Mouse (Mus musculus) lung, embryonic 14.5 days (tissue): ENCODE results near the gene Rabac1. TPM values are rescaled to one million over a fixed set of nuclear protein-coding genes. Genes with fewer than 3 reads are reported as not detected.

Experiments
- ATAC-seq: fragments of 200-750 bp; cut with Nextera tagmentation; 2 replicates; pipeline ENCODE4 v1.8.0; 2017; ENCODE audit warnings: mild to moderate bottlenecking, moderate TSS enrichment, moderate library complexity; ENCODE audit not compliant: insufficient read depth
- DNase-seq: peaks from one replicate; pipeline ENCODE4 v3.0.0-alpha.2; 2015
- H3K27ac ChIP-seq: fragments of 300-500 bp; sonication (generic); 2 replicates; pipeline ENCODE4 v1.5.1; 2014; ENCODE audit warnings: low read depth, mild to moderate bottlenecking, moderate library complexity
- H3K27me3 ChIP-seq: fragments of 300-500 bp; sonication (generic); 2 replicates; pipeline ENCODE4 v1.6.1; 2014; ENCODE audit warnings: low read length, control low read depth; ENCODE audit not compliant: insufficient read depth
- H3K36me3 ChIP-seq: fragments of 300-500 bp; sonication (generic); 2 replicates; pipeline ENCODE4 v1.6.1; 2014; ENCODE audit warnings: control low read depth; ENCODE audit not compliant: insufficient read depth
- H3K4me1 ChIP-seq: fragments of 300-500 bp; sonication (generic); 2 replicates; pipeline ENCODE4 v1.6.1; 2014; ENCODE audit warnings: antibody characterized with exemption, control low read depth; ENCODE audit not compliant: insufficient read depth
- H3K4me2 ChIP-seq: fragments of 300-500 bp; sonication (generic); 2 replicates; pipeline ENCODE4 v1.6.1; 2014; ENCODE audit warnings: mild to moderate bottlenecking
- H3K4me3 ChIP-seq: fragments of 300-500 bp; sonication (generic); 2 replicates; pipeline ENCODE4 v1.5.1; 2014; ENCODE audit warnings: low read depth, low read length
- H3K9ac ChIP-seq: fragments of 300-500 bp; sonication (generic); 2 replicates; pipeline ENCODE4 v1.6.1; 2014
- H3K9me3 ChIP-seq: fragments of 300-500 bp; sonication (generic); 2 replicates; pipeline ENCODE4 v1.6.1; 2016; ENCODE audit warnings: low read depth, low read length, control low read depth
- CTCF ChIP-seq: IDR thresholded peaks from 2 replicates; pipeline ENCODE4 v1.5.1; 2016; ENCODE audit warnings: antibody characterized with exemption, low read depth
- WGBS: fragments of 180-500 bp; shearing (Covaris S2); extraction: QIAGEN DNeasy Blood & Tissue Kit; methylation state at CpG from one replicate; pipeline ENCODE4 v1.1.7; 2014; 5-methylcytosine and 5-hydroxymethylcytosine counted together
- polyA plus RNA-seq: library from polyadenylated mRNA; unstranded; fragments of >200 nt; fragmentation: Nextera tagmentation; extraction: Ambion mirVana; gene quantifications from 2 replicates; pipeline ENCODE4 v1.2.1, GENCODE M21; 2014

Gene Rabac1
- 130 and 131 TPM in 2 replicates for polyA plus RNA-seq

DNA sequence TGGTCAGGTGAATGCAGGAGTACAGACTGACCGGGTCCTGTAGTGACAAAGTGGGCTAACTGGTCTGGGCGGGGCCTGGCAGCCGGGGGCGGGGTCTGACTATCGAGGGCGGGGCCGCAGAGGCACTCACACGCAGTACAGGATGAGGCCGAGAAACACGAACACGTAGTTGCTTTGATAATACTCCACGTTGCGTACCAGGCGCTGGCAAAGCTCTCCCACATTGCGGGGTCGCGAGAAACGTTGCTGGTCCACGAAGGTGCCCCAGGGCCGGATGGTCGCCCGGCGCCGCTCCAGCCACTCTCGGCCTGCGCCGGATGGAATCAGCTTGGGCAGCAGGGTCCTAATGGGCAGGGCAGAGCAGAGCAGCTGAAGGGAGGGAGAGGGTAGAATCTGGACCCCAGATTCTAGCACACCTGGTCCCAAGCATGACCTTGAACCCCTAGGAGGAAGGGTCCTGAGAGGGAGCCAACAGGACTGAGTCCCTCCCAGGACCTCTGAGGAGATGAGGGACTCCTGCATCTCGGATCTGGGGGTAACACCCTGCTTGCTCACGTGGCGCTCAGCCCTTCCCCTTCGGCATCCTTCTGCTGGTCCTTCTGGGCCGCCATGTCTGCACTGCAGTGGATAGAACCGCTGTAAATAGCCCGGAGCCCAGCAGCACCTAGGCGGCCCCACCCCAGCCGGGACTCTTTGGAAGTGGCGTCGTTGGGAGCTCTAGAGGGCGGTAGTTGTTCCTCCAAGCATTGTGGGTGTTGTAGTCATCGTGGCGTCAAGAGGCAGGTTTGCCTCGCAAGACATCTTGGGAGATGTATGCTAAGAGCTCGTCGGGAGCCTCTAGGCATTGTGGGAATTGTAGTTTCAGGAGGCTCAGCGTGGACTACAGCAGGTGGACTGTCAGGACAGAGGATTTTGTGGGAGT, at the start of gene Rabac1:
Gene Rabac1 (minus strand): TSS at position 783 of the 922 bp plus-strand sequence.
- WGBS, result under 1% methylated on average over 45 of the region's 45 CpGs
- ATAC-seq, result peak; percentile 93

DNA sequence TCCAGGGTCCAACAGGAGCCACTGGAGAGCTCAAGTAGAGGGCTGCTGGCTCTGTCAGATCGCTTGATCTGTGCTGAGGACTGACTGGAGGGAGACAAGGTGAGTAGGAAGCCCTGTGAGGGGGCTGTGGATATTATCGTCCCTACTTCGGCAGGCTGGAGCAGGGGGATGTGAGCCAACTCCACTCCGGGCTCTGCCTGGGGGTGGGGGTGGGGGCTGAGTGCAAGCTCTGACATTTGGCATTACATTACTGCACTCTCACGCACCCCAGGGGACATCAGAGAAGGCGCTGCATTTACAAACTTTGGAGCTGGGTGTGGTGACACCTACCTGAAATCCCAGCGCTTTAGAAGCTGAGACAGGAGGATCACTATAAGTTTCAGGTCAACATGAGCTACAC, 39.0 kb upstream of the Rabac1 start:
- Histone ChIP-seq H3K4me2 (no peak overlapping the region), H3K9me3 (no peaks in the 10 kb centered on the region), H3K4me3 (no peak overlapping the region), H3K36me3 (peaks cover 9% of the 10 kb centered on the region; the same call in 1 of the 2 replicates), H3K4me1 (no peaks in the 10 kb centered on the region), H3K27ac (no peak overlapping the region), H3K9ac (no peak overlapping the region), H3K27me3 (peaks cover 53% of the 10 kb centered on the region)
- no peak for ATAC-seq
- TF ChIP-seq CTCF, result no peak
- no peak for DNase-seq
- WGBS, result 56% methylated on average over 7 of the region's 7 CpGs

More for the DNA sequence above, at the start of gene Rabac1:
- Histone ChIP-seq H3K36me3 (peaks cover 11% of the 10 kb centered on the region; the same call in 1 of the 2 replicates), H3K4me2 (peak within 1 kb of the TSS; percentile 81), H3K4me3 (peak within 1 kb of the TSS; percentile 77), H3K9ac (peak within 1 kb of the TSS; percentile 75), H3K27ac (peak within 1 kb of the TSS; percentile 75), H3K9me3 (no peaks in the 10 kb centered on the region), H3K4me1 (0 out of 2 replicates have a peak, but pooled peaks cover 3% of the 10 kb centered on the region), H3K27me3 (no peaks in the 10 kb centered on the region)
- TF ChIP-seq CTCF, result peak; percentile 52
- DNase-seq, result peak; percentile 96

DNA sequence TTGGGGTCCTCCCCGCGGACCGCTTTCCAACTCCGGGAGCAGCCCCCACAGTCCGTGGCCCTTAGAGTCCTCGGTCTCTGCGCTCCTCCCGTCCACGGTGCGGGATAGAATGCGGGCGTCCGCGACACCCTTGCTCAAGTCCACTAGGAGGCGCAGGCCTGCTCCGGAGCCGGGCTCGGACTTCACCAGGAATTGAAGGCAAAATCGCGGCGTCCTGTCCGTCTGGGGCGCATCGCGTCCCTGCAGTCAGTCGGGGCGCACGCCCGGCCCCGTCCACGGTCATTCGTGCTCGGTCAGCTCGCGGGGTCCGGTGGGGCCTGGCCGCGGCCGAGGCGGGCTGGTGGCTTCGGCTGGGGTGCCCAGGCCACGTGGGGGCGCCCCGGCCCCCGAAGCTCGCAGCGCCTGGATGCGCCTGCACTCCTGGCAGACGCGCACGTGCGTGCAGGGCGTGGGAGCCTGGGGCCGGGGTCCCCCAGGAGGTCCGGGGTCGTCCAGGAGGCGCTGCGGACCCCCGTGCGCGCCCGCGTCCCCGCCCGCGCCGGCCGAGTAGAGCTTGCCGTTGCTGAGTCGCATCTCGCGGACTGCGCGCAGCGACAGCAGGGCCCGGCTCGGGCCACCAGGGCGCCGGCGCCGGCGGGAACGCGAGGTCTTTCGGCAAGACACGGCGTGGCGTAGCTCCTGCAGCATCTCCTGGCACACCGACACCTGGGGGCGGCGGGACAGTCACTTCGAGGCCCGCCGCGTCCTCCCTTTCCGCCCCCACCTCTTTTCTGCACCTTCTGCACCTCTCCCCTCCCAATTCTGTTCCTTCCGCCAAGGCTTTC, 37.7 kb upstream of the Rabac1 start:
- Histone ChIP-seq H3K9me3 (no peaks in the 10 kb centered on the region), H3K27me3 (peaks cover 66% of the 10 kb centered on the region), H3K4me3 (peak overlapping the region; percentile 35), H3K4me1 (no peaks in the 10 kb centered on the region), H3K9ac (no peak overlapping the region), H3K4me2 (peak overlapping the region; percentile 65), H3K27ac (no peak overlapping the region), H3K36me3 (peaks cover 4% of the 10 kb centered on the region; the same call in 1 of the 2 replicates)
- DNase-seq, result peak; percentile 77
- peak; percentile 71 for TF ChIP-seq CTCF
- ATAC-seq, result 0 out of 2 replicates have a peak, but pooled peaks have one; percentile 20
- WGBS, result 2% methylated on average over 88 of the region's 97 CpGs

DNA sequence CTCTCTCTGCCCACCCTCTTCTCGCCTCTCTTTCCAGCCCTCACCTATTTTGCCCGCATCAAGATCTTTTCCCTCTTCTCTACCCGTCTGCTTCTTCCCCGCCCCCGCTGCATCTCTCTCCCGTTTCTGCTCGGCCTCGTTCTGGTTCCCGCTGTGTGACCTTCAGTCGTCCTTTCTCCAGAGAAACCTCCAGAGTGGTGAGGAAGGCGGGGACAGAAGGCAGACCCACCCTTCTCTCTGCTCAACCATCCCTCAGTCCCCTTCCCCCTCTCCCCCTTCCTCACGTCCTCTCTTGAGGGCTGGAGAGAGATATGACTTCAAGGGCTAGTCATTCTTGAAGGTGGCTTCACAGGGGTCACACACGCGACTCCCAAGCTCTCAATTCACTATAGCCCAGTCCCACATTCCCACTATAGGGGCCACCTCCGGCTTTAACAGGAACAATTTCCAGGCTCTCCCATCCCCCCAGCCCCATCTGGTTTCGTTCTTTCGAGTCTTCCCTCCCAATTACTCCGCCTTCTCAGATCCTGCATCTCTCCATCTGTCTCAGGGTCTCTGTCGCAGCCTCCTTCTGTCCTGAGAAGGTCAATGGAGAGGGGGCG, 36.6 kb upstream of the Rabac1 start:
- no peak for DNase-seq
- Histone ChIP-seq H3K36me3 (peaks cover 4% of the 10 kb centered on the region; the same call in 1 of the 2 replicates), H3K9me3 (no peaks in the 10 kb centered on the region), H3K4me3 (no peak overlapping the region), H3K4me2 (no peak overlapping the region), H3K27ac (no peak overlapping the region), H3K4me1 (no peaks in the 10 kb centered on the region), H3K9ac (no peak overlapping the region), H3K27me3 (peaks cover 73% of the 10 kb centered on the region)
- no peak for ATAC-seq
- TF ChIP-seq CTCF, result no peak
- WGBS, result 12% methylated on average over 20 of the region's 20 CpGs

DNA sequence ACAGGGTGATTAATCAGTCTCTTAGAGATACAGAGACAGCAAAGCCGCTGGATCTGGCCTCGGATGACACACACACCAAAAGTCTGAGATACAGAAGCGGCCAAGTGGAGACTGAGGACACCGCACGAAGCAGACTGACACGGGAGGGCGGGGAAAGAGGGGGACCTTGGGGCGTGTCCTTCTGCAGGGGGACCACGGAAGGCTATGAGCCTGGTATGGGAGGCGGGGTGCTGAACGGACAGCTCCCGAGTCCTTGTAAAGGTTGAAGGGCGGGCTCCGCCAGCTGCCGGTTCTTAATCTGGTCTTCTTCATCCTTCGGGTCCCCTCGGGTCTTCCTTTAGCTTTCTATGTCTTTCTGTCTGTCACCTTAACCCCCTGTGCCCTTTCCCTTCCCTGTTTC, 36.1 kb upstream of the Rabac1 start:
- peaks cover 78% of the 10 kb centered on the region for H3K27me3 ChIP-seq
- no peak overlapping the region for H3K9ac ChIP-seq
- no peak overlapping the region for H3K4me3 ChIP-seq
- H3K36me3 ChIP-seq, result peaks cover 2% of the 10 kb centered on the region; the same call in 1 of the 2 replicates
- no peak; the same call in 1 of the 2 replicates for ATAC-seq
- 3% methylated on average over 17 of the region's 17 CpGs for WGBS
- no peak overlapping the region for H3K27ac ChIP-seq
- no peak overlapping the region for H3K4me2 ChIP-seq
- TF ChIP-seq CTCF, result no peak
- peak; percentile 90 for DNase-seq
- H3K4me1 ChIP-seq, result no peaks in the 10 kb centered on the region
- H3K9me3 ChIP-seq, result no peaks in the 10 kb centered on the region

DNA sequence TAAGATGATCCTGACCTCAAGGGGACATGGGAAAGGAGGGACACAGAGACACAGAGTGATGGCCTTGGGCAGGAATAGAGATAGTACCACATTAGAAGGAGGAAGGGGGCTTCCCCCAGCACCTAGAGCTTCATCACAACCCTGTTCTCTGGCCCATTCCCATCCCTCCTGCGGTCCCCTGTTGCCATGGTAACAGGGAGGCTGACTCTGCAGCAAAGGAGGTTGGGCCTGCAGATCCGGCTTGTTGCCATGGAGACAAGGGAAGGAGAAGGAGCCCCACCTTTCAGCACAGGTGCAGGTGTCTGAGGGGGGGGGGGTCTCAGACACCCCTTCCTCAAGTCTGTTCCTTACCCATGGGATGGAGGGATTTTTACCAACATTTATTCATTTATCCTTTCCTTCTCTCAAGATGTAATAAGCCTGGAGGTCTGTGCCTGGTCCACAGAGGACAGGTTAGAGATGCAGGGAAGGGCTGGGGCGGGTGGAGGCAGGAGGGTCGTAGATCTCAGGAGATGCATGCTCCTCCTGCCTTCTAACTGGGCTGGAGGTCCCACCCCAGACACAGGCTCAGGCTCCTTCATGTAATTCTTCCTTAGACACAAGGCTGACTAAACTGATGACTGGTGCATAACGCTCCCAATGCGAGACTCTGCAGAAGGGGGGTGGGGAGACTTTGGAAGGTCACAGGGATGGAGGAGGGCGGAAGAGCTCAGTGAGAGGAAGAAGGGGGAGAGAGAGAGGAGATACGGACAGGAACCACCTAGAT, 35.2 kb upstream of the Rabac1 start:
- DNase-seq (peak; percentile 11), ATAC-seq (no peak)
- Histone ChIP-seq H3K27ac (no peak overlapping the region), H3K4me2 (no peak overlapping the region), H3K9me3 (no peaks in the 10 kb centered on the region), H3K9ac (no peak overlapping the region), H3K4me3 (no peak overlapping the region), H3K4me1 (no peaks in the 10 kb centered on the region), H3K36me3 (no peaks in the 10 kb centered on the region; the same call in 1 of the 2 replicates), H3K27me3 (peaks cover 87% of the 10 kb centered on the region)
- 27% methylated on average over 8 of the region's 8 CpGs for WGBS
- TF ChIP-seq CTCF, result no peak
